Mouse (Mus musculus) lung, postnatal 36 days (tissue): ENCODE data around the gene Zfp995.
"Not testable (repeated sequence)": the region's sequence is repeated elsewhere in the genome, so short reads cannot be mapped to it uniquely, and the experiment has no call there.

Source experiments
- DNase-seq: peaks from one replicate; pipeline ENCODE4 v3.0.0; 2022; ENCODE audit warnings: mixed read lengths

The Zfp995 gene

DNA sequence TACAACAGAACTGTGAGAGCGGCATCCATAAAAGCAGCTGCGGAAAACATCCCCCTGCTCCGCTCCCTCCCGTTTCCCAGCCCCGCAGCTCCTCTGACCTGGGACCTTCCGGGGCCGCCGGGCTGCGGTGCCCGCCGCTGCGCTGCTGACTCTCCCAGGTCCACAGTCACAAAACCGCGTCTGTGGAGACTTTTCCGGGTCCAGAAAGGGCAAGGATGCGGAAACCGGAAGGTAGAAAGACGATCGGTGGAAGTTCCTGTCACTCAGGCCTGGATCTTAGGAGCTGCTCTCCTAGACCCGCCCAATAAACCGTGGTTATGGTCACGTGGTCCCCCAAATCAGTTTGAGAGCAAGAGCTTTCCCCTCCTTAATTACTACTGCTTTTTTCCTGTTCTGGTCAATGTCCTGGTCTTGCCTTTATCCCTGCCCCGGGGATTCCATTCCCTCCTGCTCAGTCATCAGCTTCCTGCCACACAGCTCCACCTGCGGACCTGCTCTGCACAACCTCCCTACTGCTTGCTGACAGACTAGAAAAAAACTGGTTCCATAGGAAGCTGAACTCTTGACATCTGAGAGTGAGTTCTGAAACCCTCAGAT lies at the start of gene Zfp995:
Gene Zfp995 (minus strand): TSS at position 471 of the 597 bp plus-strand sequence.
- DNase-seq: peak; percentile 87

- no peak for DNase-seq
These were observed 687 bp downstream of the Zfp995 start for GRCm38 (mm10) chr17:21909039-21909438.

- DNase-seq: no peak
These were observed 38.5 kb downstream of the Zfp995 start for GRCm38 (mm10) chr17:21871256-21871655.

GRCm38 (mm10) chr17:21846322-21846582 lies 63.5 kb downstream of the Zfp995 start:
- DNase-seq: not testable (repeated sequence)

DNA sequence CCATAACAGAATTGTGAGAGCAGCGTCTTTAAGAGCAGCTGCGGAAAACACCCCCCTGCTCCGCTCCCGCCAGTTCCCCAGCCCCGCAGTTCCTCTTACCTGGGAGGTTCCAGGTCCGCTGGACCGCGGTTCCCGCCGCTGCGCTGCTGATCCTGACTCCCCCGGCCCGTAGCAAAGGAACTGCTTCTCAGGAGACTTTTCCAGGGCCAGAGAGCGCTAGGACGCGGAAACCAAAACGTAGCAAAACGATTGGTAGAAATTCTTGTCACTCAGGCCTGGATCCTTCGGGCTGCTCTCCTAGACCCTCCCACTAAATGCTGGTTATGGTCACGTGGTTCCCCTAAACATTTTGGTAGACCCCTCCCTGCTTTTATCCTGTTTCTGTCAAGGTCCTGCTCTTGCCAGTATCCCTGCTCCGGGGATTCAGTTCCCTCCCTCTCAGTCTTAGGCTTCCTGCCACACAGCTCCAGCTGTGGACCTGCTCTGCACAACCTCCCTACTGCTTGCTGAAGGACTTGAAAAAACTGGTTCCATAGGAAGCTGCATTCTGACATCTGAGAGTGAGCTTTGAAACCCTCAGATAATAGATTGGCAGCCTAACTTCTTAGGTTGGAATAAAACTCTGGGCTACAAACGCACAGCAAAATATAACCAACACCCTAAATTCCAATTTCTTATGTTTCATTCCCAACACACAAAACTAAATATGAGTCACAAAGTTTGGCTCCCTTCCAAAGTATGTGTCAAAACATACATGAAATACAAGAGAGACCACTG lies 64.0 kb downstream of the Zfp995 start, which contains the start of gene Zfp820:
Gene Zfp820 (minus strand): TSS at position 228 of the 777 bp plus-strand sequence.
- DNase-seq: peak; percentile 84

- DNase-seq: no peak
These were observed 71.2 kb downstream of the Zfp995 start for GRCm38 (mm10) chr17:21838510-21838909.
